Mouse (Mus musculus) heart, postnatal 10 days (tissue): Measurements from ENCODE around the gene Ldb3. TPM values are rescaled to one million over a fixed set of nuclear protein-coding genes. Genes with fewer than 3 reads are reported as not detected.

Experiments
- DNase-seq, 2 experiments: peaks; one replicate each; pipeline ENCODE4 v3.0.0; 2021
- intact Hi-C: fragments of 180-260 bp; cut with DNase I; formaldehyde crosslinking; loops from one replicate; pipeline ENCODE4 v1.15.1; 2025
- total RNA-seq, 2 experiments: library from RNA; stranded (reverse); gene quantifications; 2 replicates each; pipeline ENCODE4 v1.2.3; 2021

Gene Ldb3
- total RNA-seq, 2 experiments from 2014 or later: 879 to 920 TPM

GRCm38 (mm10) chr14:34489928-34490327 lies 98.6 kb downstream of the Ldb3 start:
- intact Hi-C loops: no loop called here
- peak in 1 of 2 experiments; percentile 50 for DNase-seq

GRCm38 (mm10) chr14:34486169-34486568 lies 102.3 kb downstream of the Ldb3 start:
- no peak for DNase-seq
- intact Hi-C loops: no loop called here

GRCm38 (mm10) chr14:34483469-34484341 lies 104.8 kb downstream of the Ldb3 start:
- DNase-seq: peak in 1 of 2 experiments; percentile 15
- intact Hi-C loops: no loop called here

Other genes starting within 250 kb of the Ldb3 start
- not detected for gene Fam25c, start 233.2 kb downstream of the Ldb3 start, total RNA-seq
- gene Sncg, start 213.9 kb downstream of the Ldb3 start, total RNA-seq: 1 to 10 TPM; 3.4 to 3.7 TPM
- 10 to 100 TPM; 43.8 to 50.9 TPM for gene Mmrn2, start 213.2 kb downstream of the Ldb3 start, total RNA-seq
- gene Bmpr1a, start 85.3 kb downstream of the Ldb3 start, total RNA-seq: 100 to 1,000 TPM in 1 of 2 experiments, 10 to 100 TPM in 1; 83.2 to 115 TPM
- gene 9230112D13Rik, start 65.9 kb downstream of the Ldb3 start, total RNA-seq: not detected
- 1 to 10 TPM; 2.0 to 2.3 TPM for gene Opn4, start 11.5 kb upstream of the Ldb3 start, total RNA-seq
- gene Wapl, start 85.2 kb upstream of the Ldb3 start, total RNA-seq: 10 to 100 TPM; 42.1 to 43.6 TPM
- gene Grid1, start 231.4 kb upstream of the Ldb3 start, total RNA-seq: not detected